Mouse (Mus musculus) kidney, postnatal 4 days (tissue): ENCODE measurements around the gene Ndufb4.
A peak's percentile ranks its signal among the peaks of the same experiment; 100 is the strongest.
"Not testable (repeated sequence)": the region's sequence is repeated elsewhere in the genome, so short reads cannot be mapped to it uniquely, and the experiment has no call there.

Source experiments
- DNase-seq, 2 experiments: peaks; one replicate each; pipeline ENCODE4 v3.0.0; 2021; ENCODE audit warnings: mixed read lengths in 2 of 2

Gene Ndufb4

GRCm38 (mm10) chr16:37676677-37677072 is 22.4 kb upstream of the Ndufb4 start:
- DNase-seq, result no peak

- DNase-seq, result peak; percentile 62 to 72
Observed at GRCm38 (mm10) chr16:37676024-37676676, 21.9 kb upstream of the Ndufb4 start.

DNA sequence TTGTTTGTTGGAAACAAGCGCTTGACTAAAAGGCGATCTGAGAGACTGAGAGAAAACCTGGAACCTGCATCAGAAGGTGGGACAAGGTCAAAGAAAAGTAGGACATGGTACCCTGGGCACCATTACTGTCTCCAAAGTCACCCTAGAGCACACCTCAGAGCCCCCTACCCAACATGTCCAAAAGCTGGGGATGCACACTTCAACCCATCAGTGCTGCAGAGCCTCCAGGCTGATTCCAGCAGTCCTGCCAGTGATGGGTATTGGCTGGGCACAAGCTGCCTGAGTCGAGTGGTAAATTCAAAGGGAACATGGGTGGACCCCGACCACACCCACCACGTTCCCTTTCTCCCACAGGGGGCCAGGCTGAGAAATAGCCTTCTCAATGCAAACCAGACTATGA is 21.1 kb upstream of the Ndufb4 start:
- DNase-seq, result no peak

GRCm38 (mm10) chr16:37670666-37671283 is 16.5 kb upstream of the Ndufb4 start:
- DNase-seq, result no peak

GRCm38 (mm10) chr16:37665394-37665935 is 11.2 kb upstream of the Ndufb4 start:
- DNase-seq, result no peak

GRCm38 (mm10) chr16:37663643-37664459 is 9.6 kb upstream of the Ndufb4 start:
- DNase-seq, result no peak

GRCm38 (mm10) chr16:37656796-37657195 is 2.5 kb upstream of the Ndufb4 start:
- DNase-seq, result no peak

DNA sequence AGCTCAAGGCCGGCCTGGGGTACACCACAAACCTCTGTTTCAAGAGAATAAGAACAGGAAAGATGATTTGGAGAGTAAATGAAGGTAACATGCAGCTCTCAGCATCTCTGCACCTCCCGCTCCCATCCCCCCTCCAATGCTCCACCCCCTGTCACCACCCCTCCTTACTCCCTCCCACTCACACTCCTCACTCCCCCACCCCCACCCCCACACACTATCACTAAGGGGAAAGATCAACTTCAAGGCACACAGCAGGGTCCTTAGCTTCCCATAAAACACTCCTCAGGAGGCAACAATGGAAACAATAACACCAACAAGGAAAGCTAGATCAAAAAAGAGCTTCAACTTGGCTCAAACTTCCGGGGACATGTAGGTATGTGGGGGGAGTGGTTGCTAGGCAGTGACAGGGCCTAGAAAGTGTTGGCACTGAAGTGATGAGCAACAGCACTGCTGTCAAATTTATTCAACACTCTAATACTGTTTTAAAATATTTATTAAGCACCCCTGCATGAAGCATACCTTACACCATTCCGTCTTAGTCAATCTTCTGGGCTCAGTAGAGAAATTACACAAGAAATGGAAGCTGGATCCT is 1.6 kb upstream of the Ndufb4 start:
- peak in 1 of 2 experiments; percentile 44 for DNase-seq

- no peak for DNase-seq
Observed at GRCm38 (mm10) chr16:37654831-37655455, 690 bp upstream of the Ndufb4 start.

- DNase-seq, result no peak
Observed at GRCm38 (mm10) chr16:37653058-37653457, 1.2 kb downstream of the Ndufb4 start.

DNA sequence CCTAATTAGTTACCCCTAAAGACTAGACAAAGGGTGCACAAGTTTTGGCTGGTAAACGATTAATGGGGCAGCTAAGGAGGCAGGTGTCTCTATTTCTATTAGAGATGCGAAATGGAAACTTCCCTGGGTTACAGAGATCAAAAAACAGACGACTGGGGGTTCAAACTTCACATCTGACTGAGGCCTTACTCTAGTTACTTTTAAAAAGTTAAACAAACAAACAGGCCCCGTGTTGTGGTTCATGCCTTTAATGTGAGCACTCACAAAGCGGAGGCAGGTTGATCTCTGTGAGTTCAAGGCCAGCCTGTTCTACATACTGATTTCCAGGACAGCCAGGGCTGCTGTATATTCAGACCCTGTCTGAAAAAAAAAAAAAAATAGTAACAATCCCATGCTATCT is 1.6 kb downstream of the Ndufb4 start:
- no peak for DNase-seq

GRCm38 (mm10) chr16:37651467-37651866 is 2.8 kb downstream of the Ndufb4 start:
- peak in 1 of 2 experiments; percentile 22 for DNase-seq

GRCm38 (mm10) chr16:37649068-37649467 is 5.2 kb downstream of the Ndufb4 start:
- DNase-seq, result no peak

GRCm38 (mm10) chr16:37647936-37648335 is 6.3 kb downstream of the Ndufb4 start:
- no peak for DNase-seq

- no peak for DNase-seq
Observed at GRCm38 (mm10) chr16:37647067-37647466, 7.2 kb downstream of the Ndufb4 start.

GRCm38 (mm10) chr16:37645799-37646198 is 8.5 kb downstream of the Ndufb4 start:
- no peak for DNase-seq

- no peak for DNase-seq
Observed at GRCm38 (mm10) chr16:37645211-37645610, 9.0 kb downstream of the Ndufb4 start.

- no peak for DNase-seq
Observed at GRCm38 (mm10) chr16:37644486-37644885, 9.8 kb downstream of the Ndufb4 start.

DNA sequence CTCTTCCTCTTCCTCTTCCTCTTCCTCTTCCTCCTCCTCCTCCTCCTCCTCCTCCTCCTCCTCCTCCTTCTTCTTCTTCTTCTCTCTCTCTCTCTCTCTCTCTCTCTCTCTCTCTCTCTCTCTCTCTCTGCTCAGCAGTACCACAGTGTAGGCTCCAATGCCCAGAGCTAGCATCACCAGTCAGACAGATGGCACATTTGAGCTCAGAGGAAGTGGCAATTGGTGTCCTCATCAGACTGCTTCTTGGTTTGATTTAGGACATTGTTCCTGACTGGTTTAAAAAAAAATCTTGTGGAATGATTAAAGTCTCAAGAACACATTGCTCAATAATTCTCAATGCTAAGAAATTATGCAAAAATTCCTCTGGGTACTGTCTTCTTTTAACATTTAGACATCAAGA is 13.7 kb downstream of the Ndufb4 start:
- not testable (repeated sequence) for DNase-seq

GRCm38 (mm10) chr16:37637802-37638201 is 16.5 kb downstream of the Ndufb4 start:
- no peak for DNase-seq

DNA sequence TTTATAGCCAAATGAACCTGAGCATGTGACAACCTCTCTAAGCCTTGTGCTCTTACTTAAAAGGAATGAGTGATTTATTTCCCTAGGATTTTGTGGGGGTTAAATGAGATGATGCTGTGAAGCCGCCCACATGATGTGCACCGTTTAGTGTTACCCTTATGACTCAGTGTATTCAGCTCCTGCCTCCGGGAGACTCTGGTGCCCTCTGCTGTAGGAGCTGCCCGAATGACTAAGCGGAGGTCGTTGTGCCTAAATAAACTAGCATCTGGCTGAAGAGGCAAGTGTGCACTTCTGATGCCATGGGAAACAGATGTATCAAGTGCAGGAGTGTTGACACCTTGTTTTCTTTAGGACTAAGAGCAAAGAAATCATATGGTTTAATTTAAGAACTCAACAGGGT is 18.1 kb downstream of the Ndufb4 start:
- DNase-seq, result peak in 1 of 2 experiments; percentile 31

DNA sequence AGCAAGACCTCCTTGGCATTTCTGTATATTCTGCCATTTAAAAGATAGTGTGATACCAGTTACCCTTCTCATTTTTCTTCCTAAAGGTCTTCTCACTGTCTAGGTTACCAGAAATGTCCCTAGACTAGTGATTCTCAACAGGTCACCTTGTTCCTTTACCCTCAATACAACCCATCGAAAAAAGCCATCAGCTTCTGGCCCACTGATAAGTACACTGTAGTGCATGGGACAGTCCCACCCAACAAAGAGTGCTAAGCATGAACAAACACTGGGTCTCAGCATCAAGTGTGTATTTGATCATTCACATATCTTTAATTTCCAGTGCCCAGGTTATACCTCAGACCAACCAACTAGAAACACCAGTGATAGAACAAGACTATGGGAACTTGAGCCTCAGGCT is 19.2 kb downstream of the Ndufb4 start:
- DNase-seq, result no peak

DNA sequence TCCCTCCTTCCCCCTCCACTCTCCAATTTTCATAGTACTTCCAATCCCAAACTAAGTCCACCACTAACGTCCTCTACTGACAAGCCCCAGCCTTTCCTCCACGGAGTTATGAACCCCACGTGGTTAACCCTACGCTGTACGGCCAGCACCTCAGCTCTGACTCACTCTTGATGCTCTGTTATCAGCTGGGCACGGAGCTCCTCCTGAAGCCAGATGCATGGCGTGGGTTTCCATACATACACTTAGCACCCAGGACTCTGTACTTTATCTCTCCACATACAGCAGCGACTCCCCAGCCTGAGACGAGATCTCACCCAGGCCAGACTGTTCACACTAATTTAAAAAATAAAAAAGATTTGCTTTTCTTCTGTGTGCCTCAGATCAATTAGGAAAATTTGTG is 19.7 kb downstream of the Ndufb4 start:
- no peak for DNase-seq
